Mouse (Mus musculus) ES-Bruce4 (cell line): ENCODE data around the gene Aldh8a1.

ENCODE experiments used
- EP300 ChIP-seq: IDR thresholded peaks from 2 replicates; pipeline ENCODE4 v1.6.1; 2011; ENCODE audit warnings: low read depth, low read length; ENCODE audit not compliant: insufficient read depth
- POLR2A ChIP-seq: IDR thresholded peaks from one replicate; pipeline ENCODE4 v1.8.1; 2011; ENCODE audit warnings: low read length; ENCODE audit not compliant: insufficient read depth

DNA sequence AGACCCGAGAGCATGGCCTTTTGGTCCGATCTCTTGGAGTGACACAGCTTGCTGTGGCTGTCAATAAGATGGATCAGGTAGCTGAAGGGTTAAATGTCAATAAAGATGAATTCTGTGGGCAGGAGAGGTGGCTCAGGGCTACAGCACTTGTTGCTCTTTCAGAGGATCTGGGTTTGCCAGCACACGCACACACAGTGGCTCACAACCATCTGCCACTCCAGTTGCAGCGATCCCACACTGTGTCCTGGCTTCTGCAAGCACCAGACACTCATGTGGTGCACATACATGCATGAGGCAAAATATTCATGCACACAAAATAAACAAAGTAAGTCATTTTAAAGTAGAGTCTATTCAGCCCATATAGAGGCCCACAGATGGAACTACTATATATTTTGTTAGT, 29.8 kb upstream of the Aldh8a1 start:
- TF ChIP-seq EP300 (no peak), POLR2A (no peak)
